Mouse (Mus musculus) spleen, adult 2 months (tissue): Measurements from ENCODE around the gene Arl2. TPM values are rescaled to one million over a fixed set of nuclear protein-coding genes. Genes with fewer than 3 reads are reported as not detected.

Experiments used
- DNase-seq, 2 experiments: peaks; one replicate each; pipeline versions ENCODE4 v3.0.0 to v3.0.0-alpha.2; 2012 to 2021; ENCODE audit warnings: low spot score in 2 of 2, low read depth in 1 of 2
- H3K27ac ChIP-seq: fragments of 200-500 bp; 2 replicates; pipeline ENCODE4 v1.5.1; 2012; ENCODE audit warnings: low read length, inconsistent platforms; ENCODE audit not compliant: insufficient read depth
- H3K27me3 ChIP-seq: fragments of 200-500 bp; 2 replicates; pipeline ENCODE4 v1.6.1; 2012; ENCODE audit warnings: mild to moderate bottlenecking, moderate library complexity, low read length, inconsistent platforms; ENCODE audit not compliant: control insufficient read depth, insufficient read depth
- H3K36me3 ChIP-seq: fragments of 200-500 bp; 2 replicates; pipeline ENCODE4 v1.6.1; 2012; ENCODE audit warnings: mild to moderate bottlenecking, low read length, inconsistent platforms; ENCODE audit not compliant: control insufficient read depth, insufficient read depth
- H3K4me1 ChIP-seq: fragments of 200-500 bp; 2 replicates; pipeline ENCODE4 v1.6.1; 2011; ENCODE audit warnings: inconsistent platforms; ENCODE audit not compliant: control insufficient read depth, insufficient read depth, insufficient read length
- H3K4me3 ChIP-seq: fragments of 200-500 bp; 2 replicates; pipeline ENCODE4 v1.5.1; 2011; ENCODE audit warnings: mild to moderate bottlenecking, inconsistent platforms; ENCODE audit not compliant: insufficient read depth, insufficient read length; ENCODE audit errors: extremely low read depth
- CTCF ChIP-seq: fragments of 200-500 bp; IDR thresholded peaks from 2 replicates; pipeline ENCODE4 v1.5.1; 2011; ENCODE audit warnings: mild to moderate bottlenecking, inconsistent platforms; ENCODE audit not compliant: insufficient read depth, insufficient read length, insufficient replicate concordance; ENCODE audit errors: extremely low read depth
- POLR2A ChIP-seq: fragments of 200-500 bp; IDR thresholded peaks from 2 replicates; pipeline ENCODE4 v1.6.1; 2011; ENCODE audit warnings: low read depth, low read length, inconsistent platforms
- WGBS: fragments of 180-500 bp; shearing (Covaris S2); methylation state at CpG from one replicate; pipeline ENCODE4 v1.1.7; 2018; 5-methylcytosine and 5-hydroxymethylcytosine counted together
- polyA plus RNA-seq: library from polyadenylated mRNA; depleted of rRNA; stranded (reverse); fragments of >200 nt; gene quantifications from 2 replicates; pipeline ENCODE4 v1.2.3, GENCODE M21; 2012; rRNA removed

Arl2 gene
- polyA plus RNA-seq = 51.8 and 64.8 TPM in 2 replicates

DNA sequence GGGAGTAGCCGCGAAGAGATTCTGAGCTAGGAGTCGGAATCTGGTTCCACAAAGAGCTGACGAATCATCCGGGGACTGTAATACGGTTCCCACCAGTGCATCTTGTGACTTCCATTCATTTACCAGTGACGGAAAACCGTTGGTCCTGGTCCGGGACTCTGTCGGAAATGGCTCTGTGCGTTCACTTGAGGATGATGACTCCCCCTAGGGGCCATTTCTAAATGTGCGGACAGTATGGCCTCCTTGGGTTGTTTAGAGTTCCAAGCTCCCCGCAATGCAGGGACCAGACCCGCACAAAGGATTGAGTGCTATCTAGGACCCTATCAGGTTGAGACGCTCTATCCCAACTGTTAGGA lies at the start of gene Arl2:
Arl2 (minus strand) TSS at position 155 of the 356 bp plus-strand sequence.
- peak within 1 kb of the TSS; percentile 97 for H3K27ac ChIP-seq
- H3K4me3 ChIP-seq = peak within 1 kb of the TSS; percentile 96
- 2% methylated on average over 15 of the region's 15 CpGs for WGBS
- H3K4me1 ChIP-seq = no peaks in the 10 kb centered on the region
- TF ChIP-seq CTCF (peak; percentile 45; the same call in 1 of the 2 replicates), POLR2A (no peak)
- peak; percentile 70 to 82 for DNase-seq
- H3K36me3 ChIP-seq = no peaks in the 10 kb centered on the region; the same call in 1 of the 2 replicates
- no peaks in the 10 kb centered on the region for H3K27me3 ChIP-seq

DNA sequence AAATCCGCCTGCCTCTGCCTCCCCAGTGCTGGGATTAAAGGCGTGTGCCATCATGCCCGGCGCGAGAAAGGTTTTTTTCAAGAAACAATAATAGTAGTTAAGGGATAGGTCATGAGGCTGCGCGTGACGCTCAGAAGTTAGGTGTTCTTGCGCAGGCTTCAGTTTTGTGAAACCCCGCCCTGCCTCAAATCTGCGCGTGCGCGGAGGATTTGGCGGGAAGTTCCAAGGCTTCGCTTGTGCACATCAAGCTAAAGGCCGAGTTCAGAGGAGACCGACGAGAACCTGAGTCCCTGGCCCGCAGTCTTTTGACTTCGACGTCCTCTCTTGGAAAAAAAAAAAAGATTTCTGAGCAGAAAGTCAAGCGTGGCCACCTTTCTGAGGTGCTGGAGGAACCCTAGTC lies 42.8 kb upstream of the Arl2 start, which contains the start of gene Majin:
Majin (plus strand) TSS at position 258 of the 400 bp plus-strand sequence.
- 89% methylated on average over 23 of the region's 23 CpGs for WGBS
- Histone ChIP-seq H3K27ac (no peak within 1 kb of the TSS), H3K36me3 (no peaks in the 10 kb centered on the region), H3K4me1 (no peaks in the 10 kb centered on the region), H3K4me3 (no peak within 1 kb of the TSS), H3K27me3 (no peaks in the 10 kb centered on the region)
- DNase-seq = no peak
- no peak for TF ChIP-seq CTCF
- no peak for TF ChIP-seq POLR2A

DNA sequence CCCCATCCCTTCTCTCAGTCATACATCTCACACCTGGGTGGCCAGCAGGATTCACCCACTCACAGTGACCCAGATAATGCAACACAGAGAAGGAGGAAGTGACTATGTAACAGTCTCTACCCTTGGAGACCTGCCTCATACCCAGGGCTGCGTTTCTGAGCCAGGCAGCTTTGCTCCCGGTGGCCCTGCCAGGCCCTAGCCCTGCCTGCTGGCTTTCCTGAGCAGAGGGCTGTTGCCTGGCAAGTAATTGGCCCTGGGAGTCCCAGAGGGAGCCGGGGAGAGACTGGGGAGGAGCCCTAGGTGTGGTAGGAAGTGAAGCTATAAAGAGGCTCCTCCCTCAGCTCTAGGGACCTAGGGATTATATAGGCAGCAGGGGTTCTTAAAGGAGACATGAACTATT lies 41.2 kb upstream of the Arl2 start:
- 5% methylated on average over 3 of the region's 3 CpGs for WGBS
- no peak overlapping the region for H3K27ac ChIP-seq
- H3K36me3 ChIP-seq = no peaks in the 10 kb centered on the region
- no peak for DNase-seq
- TF ChIP-seq POLR2A = no peak
- no peak for TF ChIP-seq CTCF
- H3K4me1 ChIP-seq = no peaks in the 10 kb centered on the region
- H3K27me3 ChIP-seq = no peaks in the 10 kb centered on the region
- no peak overlapping the region for H3K4me3 ChIP-seq

DNA sequence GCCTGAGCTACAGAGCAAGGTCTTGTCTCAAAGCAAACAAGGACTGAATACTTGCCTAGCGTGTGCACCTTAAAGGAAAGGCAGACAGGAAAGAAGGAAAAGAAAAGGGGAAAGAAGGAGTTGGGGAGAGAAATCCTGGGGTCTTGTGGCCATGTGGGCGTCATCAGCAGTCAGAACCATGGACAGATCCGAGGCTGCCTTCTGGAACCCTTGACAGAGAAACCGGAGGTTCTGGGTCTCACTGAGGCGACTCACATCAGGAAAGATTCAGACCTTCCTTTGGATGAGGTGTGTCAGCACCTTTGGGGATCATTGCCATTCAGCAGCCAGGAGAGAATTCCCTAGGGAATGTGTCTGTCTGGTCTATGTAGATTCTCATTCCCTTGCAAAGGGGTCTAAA lies 40.3 kb upstream of the Arl2 start:
- Histone ChIP-seq H3K4me3 (no peak overlapping the region), H3K27me3 (no peaks in the 10 kb centered on the region), H3K27ac (no peak overlapping the region), H3K4me1 (no peaks in the 10 kb centered on the region), H3K36me3 (no peaks in the 10 kb centered on the region)
- WGBS = 20% methylated on average over 5 of the region's 5 CpGs
- no peak for DNase-seq
- TF ChIP-seq POLR2A = no peak
- TF ChIP-seq CTCF = no peak

DNA sequence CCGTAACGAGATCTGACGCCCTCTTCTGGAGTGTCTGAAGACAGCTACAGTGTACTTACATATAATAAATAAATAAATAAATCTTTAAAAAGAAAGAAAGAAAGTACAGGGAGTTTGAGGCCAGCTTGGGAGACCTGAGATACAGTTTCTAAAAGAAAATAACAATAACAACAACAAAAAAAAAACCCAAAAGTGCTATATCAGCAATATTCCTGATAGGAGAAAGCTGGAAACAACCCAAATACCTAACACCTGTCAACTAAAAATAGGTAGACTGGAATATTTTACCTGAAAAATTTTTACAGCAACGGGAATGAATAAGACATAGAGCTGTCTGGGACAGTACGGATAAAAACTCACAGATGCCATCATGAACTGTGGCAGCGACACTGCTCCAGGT lies 37.4 kb upstream of the Arl2 start:
- WGBS = 87% methylated on average over 6 of the region's 6 CpGs

DNA sequence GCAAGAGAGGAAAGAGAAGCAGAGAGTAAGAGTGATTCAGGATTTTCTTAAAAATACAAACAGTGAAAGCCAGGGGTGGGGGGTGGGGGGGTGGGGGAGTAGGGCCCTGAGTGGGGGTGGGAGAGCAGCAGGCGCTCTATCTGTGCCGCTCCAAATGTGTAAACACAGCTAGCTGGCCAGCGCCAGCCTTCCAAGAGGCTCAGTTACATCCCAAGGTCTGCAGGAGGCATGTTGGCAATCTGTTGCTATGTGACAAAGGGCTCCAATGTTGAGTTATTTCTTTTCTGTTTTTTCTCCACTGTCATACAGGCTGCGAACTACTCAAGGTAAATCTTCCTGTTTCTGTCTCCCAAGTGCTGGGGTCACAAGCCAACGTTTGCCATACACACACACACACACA lies 33.4 kb upstream of the Arl2 start:
- Histone ChIP-seq H3K4me3 (no peak overlapping the region), H3K27ac (no peak overlapping the region), H3K4me1 (no peaks in the 10 kb centered on the region), H3K36me3 (no peaks in the 10 kb centered on the region), H3K27me3 (no peaks in the 10 kb centered on the region)
- no peak for DNase-seq
- WGBS = 61% methylated on average over 5 of the region's 5 CpGs
- no peak for TF ChIP-seq CTCF
- no peak for TF ChIP-seq POLR2A

More for the DNA sequence above, 37.4 kb upstream of the Arl2 start:
- no peaks in the 10 kb centered on the region for H3K4me1 ChIP-seq
- DNase-seq = no peak
- no peaks in the 10 kb centered on the region for H3K27me3 ChIP-seq
- no peaks in the 10 kb centered on the region for H3K36me3 ChIP-seq
- no peak overlapping the region for H3K4me3 ChIP-seq
- TF ChIP-seq CTCF (no peak), POLR2A (no peak)
- H3K27ac ChIP-seq = no peak overlapping the region

DNA sequence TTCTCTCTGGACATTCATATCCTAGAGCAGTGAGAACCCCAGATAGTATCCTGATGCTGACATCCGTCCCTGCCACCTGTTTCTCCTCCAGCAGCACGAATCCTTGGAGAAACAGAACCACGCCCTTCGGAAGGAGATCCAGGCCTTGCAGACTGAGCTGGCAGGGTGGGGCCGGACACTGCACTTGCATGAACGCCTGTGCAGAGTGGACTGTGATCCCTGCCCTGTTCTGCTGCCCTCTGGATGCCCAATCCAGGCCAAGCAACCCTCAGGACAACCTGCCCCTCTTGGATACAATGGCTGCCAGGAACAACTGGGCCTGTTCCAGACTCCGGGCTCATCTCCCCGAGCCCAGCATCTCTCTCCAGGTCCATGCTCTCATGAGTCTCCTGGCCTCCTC lies 29.9 kb upstream of the Arl2 start:
- 83% methylated on average over 8 of the region's 8 CpGs for WGBS
- no peak for TF ChIP-seq CTCF
- DNase-seq = no peak
- H3K36me3 ChIP-seq = no peaks in the 10 kb centered on the region
- no peak overlapping the region for H3K4me3 ChIP-seq
- H3K27me3 ChIP-seq = no peaks in the 10 kb centered on the region
- H3K27ac ChIP-seq = no peak overlapping the region
- H3K4me1 ChIP-seq = no peaks in the 10 kb centered on the region

DNA sequence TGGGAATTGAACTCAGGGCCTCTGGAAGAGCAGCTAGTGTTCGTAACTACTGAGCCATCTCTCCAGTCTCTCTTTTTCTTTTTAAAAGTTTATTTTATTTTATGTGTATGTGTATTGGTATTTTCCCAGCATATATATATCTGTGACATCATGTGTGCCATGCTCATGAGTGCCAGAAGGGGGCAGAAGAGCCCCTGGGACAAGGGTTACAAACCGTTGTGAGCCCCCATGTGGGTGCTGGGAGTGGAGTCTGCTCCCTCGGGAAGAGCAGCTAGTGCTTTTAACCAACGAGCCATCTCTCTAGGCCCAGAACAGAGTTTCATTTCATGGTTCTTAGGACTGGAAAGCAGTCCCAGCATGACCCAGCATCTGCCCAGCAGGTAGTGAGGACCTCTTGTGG lies 25.4 kb upstream of the Arl2 start:
- no peak for TF ChIP-seq CTCF
- no peak for TF ChIP-seq POLR2A
- 83% methylated on average over 4 of the region's 4 CpGs for WGBS
- Histone ChIP-seq H3K27ac (no peak overlapping the region), H3K4me3 (no peak overlapping the region), H3K36me3 (no peaks in the 10 kb centered on the region), H3K4me1 (no peaks in the 10 kb centered on the region), H3K27me3 (no peaks in the 10 kb centered on the region)
- DNase-seq = no peak
